Mouse (Mus musculus): ENCODE data around the gene Pkn2.

Pkn2 gene

DNA sequence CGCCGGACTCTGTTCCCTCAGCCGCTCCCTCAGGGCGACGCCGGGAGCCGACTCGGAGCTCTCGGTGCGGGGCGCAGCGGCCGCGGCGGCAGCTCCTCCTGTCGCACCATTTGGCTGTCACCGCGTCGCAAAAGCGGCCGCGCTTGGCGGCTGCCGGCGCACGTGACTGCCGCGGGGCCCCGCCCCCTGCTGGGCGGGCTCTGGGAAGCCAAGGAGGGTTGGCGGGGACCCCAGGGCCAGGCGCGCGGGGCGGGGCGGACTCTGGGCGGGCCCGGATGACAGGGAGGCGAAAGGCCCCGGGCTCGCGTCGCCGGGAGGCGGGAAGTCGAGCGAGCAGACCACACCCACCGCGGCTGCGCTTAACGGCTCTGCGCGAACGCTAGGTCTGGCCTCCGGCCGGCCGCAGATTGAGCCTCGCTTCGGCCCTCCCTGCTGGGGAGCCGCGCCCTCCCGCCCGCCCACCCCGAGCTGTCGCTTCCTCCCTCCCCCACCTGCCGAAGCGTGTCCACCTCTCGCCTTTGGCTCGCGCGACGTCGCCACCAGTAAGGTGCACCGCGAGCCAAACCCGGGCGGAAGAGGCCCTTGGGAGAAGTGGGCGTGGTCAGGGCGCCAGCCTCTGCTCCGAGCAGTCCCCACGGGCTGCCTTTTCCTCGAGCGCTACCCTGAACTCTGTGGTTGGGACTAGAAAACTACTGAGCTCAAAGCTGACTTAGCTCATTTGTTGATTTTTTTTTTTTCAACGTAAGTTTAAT is at the start of gene Pkn2:
TSS of gene Pkn2 (minus strand) at position 133 of the 752 bp plus-strand sequence.
- peak; percentile 98 for DNase-seq (ENCODE audit: low spot score)

DNA sequence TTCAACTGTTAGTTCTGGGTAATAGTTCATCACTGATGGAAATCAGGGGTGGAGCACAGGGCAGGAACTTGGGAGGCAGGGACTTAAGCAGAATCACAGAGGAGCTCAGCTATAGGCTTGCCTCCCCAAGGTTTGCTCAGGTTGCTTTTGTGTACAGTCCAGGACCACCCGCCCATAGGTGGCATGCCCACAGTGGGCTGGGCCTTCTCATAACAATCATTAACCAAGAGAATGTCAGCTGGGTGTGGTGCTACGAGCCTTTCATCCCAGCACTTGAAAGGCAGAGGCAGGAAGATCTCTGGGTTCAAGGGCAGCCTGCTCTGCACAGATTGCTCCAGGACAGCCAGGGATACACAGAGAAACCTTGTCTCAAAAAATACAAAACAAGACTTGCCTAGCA is 48.1 kb upstream of the Pkn2 start:
- DNase-seq (ENCODE audit: low spot score), result no peak

DNA sequence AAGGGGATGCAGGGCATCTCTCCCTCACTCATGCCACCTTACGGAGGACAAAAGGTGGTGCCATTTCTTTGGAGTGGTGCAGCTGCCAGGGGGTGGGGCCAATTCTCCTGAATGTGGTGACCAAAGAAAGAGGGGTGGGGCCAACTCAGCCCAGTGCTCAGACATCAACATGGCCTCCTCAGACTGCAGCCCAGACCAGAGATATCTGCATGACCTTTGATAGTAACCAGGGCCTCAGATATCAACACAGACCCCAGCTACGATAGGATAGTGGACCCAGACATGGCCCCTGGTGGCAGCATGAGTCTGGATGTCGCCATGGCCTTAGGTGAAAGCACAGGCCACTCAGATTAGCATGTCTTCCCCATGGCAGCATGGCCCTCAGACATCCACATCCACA is 45.5 kb upstream of the Pkn2 start:
- no peak for DNase-seq (ENCODE audit: low spot score)

DNA sequence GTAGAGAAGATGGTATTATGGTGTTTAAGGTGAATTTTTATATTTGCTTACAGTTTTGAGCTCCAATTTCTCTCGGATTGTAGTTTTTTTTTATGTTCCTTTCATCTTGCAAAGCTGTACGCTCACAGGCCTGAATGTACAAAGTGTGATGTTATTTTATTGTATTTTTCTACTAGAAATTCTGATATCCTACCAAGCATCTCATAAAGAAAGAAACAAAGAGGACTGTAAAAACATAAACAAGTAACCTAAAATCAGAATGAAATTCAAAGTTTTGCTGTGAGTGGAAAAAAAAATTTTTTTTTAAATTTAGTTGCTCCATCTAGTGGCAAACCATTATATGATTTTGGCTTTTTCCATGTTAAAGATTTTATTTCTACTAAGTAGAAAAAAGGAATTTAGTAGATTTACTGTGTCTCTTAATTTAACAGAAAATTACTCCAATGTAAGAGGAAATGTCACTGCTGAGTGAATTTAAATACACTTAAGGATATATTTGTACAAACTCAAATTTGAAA is 43.1 kb upstream of the Pkn2 start:
- no peak for DNase-seq (ENCODE audit: low spot score)

DNA sequence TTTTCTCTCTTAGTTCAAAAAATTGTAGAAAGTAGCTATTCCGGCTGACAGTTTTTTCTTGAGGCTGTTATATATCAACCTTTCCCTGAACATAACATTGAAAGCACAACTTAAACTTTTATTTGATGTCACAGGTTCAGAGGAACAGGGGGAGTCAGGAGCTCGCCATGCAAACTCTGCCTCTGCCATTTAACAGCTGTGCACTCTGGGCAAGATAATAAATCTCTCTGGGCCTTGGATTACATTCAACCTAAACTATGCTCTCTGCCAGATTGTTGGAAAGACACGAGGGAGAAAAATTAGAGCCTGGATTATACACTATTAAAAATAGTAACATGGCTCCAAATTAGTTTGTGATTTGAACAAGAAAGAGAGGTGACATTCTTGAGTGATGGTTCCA is 37.3 kb upstream of the Pkn2 start:
- no peak for DNase-seq (ENCODE audit: low spot score)

GRCm38 (mm10) chr3:142917760-142918439 is 36.1 kb upstream of the Pkn2 start:
- peak; percentile 47 for DNase-seq (ENCODE audit: low spot score)

- no peak for DNase-seq (ENCODE audit: low spot score)
Measured at GRCm38 (mm10) chr3:142917171-142917570, 35.4 kb upstream of the Pkn2 start.

GRCm38 (mm10) chr3:142913295-142913694 is 31.5 kb upstream of the Pkn2 start:
- no peak for DNase-seq (ENCODE audit: low spot score)

DNA sequence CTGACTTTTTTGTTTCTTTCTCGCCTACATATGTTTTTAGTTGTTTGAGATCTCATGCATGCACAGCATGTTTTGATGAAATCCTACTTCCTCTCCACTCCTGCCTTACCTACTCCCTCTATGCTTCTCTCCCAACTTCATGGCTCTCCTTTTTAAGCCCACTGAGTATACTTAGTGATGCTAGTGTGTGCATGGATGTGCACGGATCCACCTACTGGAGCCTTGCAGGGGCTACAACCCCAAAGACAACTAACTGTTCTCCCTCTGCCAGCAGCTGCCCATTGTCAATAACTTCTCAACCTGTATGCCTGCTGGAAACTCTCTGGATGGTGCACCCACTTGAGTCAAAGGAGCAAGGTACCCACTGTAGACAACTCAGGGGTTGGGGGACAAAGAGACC is 17.9 kb upstream of the Pkn2 start:
- DNase-seq (ENCODE audit: low spot score), result no peak

DNA sequence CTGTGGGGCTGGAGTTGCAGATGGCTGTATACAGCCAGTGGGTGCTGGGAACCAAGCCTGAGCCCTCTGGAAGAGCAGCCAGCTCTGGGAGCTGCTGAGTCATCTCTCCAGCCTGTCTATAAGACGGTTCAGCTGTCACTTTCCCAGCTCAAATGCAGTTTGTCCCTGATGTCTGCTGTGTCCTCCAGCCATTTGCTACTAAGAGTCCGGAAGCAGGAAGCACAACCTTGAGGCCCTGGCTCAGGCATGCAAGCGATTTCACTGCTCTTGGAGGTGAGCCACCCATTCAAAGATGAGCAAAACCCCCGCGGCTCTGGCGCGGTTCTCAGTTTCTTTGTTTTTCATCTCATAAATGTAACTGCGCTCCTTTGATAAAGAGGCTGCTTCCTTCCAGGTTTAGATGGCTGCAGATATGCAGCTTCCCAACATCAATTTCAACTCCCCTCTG is 17.2 kb upstream of the Pkn2 start:
- no peak for DNase-seq (ENCODE audit: low spot score)

GRCm38 (mm10) chr3:142890442-142890841 is 8.6 kb upstream of the Pkn2 start:
- no peak for DNase-seq (ENCODE audit: low spot score)

DNA sequence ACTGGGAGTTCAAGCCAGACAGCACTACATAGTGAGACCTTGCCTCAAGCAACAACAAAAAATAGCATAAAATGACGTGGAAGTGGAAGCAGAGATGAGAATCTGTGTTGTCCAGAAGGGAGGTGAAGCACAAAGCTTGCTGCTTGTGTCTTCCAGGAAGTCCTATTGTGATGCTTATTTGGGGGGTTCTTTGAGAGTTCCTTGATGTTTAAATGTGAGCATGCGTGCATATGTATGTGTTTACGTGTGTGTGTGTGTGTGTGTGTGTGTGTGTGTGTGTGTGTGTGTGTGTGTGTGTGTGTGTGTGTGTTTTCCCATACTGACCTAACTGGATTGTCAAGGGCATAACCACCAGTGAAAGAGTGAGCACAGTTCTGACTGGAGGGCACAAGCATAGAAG is 5.2 kb upstream of the Pkn2 start:
- DNase-seq (ENCODE audit: low spot score), result no peak

GRCm38 (mm10) chr3:142884594-142884993 is 2.8 kb upstream of the Pkn2 start:
- no peak for DNase-seq (ENCODE audit: low spot score)

- no peak for DNase-seq (ENCODE audit: low spot score)
Measured at GRCm38 (mm10) chr3:142881589-142881871, 274 bp downstream of the Pkn2 start.

- DNase-seq (ENCODE audit: low spot score), result peak; percentile 78
Measured at GRCm38 (mm10) chr3:142880790-142881588, 815 bp downstream of the Pkn2 start.

- DNase-seq (ENCODE audit: low spot score), result no peak
Measured at GRCm38 (mm10) chr3:142863236-142863635, 18.6 kb downstream of the Pkn2 start.

DNA sequence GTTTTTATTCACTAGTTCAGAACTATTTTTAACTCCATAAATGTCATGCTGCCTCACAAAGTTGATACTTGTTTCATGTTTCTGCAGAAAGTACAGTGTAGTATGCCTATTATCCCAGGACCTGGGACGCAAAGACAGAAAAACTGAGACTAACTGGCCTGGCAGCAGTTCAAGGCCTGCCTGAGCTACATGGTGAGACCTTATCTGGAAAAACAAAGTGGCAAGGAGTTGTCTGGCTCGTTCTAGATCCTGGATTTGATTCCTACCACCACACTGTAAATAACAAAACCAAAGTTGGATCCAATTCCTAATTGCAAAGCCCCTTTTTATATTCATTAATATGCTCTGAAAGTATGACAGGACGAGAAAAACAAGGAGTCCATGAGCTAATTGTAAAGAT is 25.0 kb downstream of the Pkn2 start:
- no peak for DNase-seq (ENCODE audit: low spot score)

- no peak for DNase-seq (ENCODE audit: low spot score)
Measured at GRCm38 (mm10) chr3:142855961-142856472, 25.8 kb downstream of the Pkn2 start.

DNA sequence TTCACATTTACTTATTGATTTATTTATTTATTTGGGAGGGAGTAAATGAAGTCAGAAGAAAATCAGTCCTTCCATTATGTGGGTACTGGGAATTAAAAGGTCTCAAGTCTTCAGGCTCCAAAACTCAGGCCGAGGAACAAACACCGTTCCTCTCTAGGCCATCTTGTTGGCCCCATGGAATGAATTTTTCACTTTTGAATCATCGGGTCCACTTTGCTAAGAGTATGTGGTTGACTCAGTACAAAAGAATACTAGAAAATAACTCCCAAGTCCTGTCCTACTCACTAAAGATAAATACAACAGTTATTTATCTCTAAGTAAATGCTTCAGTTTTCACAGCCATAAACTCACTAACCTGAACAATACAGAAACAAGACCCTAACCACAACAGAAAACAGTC is 28.9 kb downstream of the Pkn2 start:
- DNase-seq (ENCODE audit: low spot score), result no peak

DNA sequence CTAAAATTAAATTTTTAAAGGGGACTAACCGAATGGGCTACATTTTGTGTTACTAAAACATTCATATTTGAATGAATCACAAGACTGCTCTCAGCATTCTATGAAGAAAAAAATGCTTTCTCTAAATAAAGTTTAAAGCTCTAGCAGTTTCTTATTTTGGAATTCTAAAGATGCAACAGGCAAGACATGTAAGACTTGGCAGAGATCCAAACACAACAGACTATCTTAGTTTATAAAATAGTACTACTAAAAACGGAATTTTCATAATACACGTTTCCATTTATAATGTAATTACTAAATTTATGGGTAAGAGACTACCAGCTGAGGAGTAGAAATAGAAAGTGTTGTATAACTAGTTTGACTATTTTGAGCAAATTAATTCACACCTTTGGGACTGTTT is 30.2 kb downstream of the Pkn2 start:
- DNase-seq (ENCODE audit: low spot score), result no peak

GRCm38 (mm10) chr3:142839961-142840360 is 41.8 kb downstream of the Pkn2 start:
- DNase-seq (ENCODE audit: low spot score), result no peak

DNA sequence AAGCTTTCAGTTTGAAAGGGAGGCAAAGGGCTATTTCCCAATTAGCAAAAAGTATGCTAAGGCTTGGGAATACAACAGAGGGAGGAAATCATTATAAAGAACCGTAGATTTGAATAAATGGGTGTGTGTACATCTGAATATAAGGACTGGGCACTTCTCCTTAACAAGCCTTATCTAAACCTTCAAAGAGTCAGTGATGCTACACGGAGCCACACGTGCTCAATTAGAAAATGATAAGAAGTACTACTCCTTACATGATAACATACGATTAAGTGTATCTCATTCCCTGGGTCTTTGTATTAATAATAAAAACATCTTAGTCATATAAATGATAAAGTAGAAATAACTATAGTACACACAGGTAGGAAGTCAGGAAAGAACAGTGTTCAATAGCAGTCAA is 47.0 kb downstream of the Pkn2 start:
- DNase-seq (ENCODE audit: low spot score), result no peak

- no peak for DNase-seq (ENCODE audit: low spot score)
Measured at GRCm38 (mm10) chr3:142834024-142834423, 47.8 kb downstream of the Pkn2 start.
